Mouse (Mus musculus) megakaryocyte, embryonic 14.5 days (primary cell): ENCODE measurements around the gene Fbxl17.

ENCODE experiments used
- FLI1 ChIP-seq: IDR thresholded peaks from 2 replicates; pipeline ENCODE4 v1.6.1; 2012; ENCODE audit warnings: low read length, inconsistent platforms, mixed read lengths
- GATA1 ChIP-seq: IDR thresholded peaks from 3 replicates; pipeline ENCODE4 v1.6.1; 2012; ENCODE audit warnings: mixed read lengths, low read length, inconsistent platforms, borderline replicate concordance

- TF ChIP-seq GATA1, result no peak
- TF ChIP-seq FLI1, result no peak
Measured at GRCm38 (mm10) chr17:63087265-63087664, 412.6 kb downstream of the Fbxl17 start.
